Mouse (Mus musculus) neural tube, embryonic 13.5 days (tissue): ENCODE results near the gene Acss1. TPM values are rescaled to one million over a fixed set of nuclear protein-coding genes. Genes with fewer than 3 reads are reported as not detected.

Experiments
- ATAC-seq: fragments of 200-750 bp; cut with Nextera tagmentation; 2 replicates; pipeline ENCODE4 v1.8.0; 2017; ENCODE audit warnings: low read depth, mild to moderate bottlenecking, moderate TSS enrichment, moderate library complexity
- H3K27ac ChIP-seq: fragments of 300-500 bp; sonication (generic); replicated peaks from 2 replicates; pipeline ENCODE4 v1.5.1; 2015; ENCODE audit warnings: moderate library complexity, mild to moderate bottlenecking, inconsistent platforms
- H3K27me3 ChIP-seq: fragments of 300-500 bp; sonication (generic); 2 replicates; pipeline ENCODE4 v1.6.1; 2015; ENCODE audit warnings: mild to moderate bottlenecking, inconsistent platforms
- H3K36me3 ChIP-seq: fragments of 300-500 bp; sonication (generic); 2 replicates; pipeline ENCODE4 v1.6.1; 2015; ENCODE audit warnings: mild to moderate bottlenecking, inconsistent platforms
- H3K4me1 ChIP-seq: fragments of 300-500 bp; sonication (generic); replicated peaks from 2 replicates; pipeline ENCODE4 v1.6.1; 2015; ENCODE audit warnings: inconsistent platforms
- H3K4me2 ChIP-seq: fragments of 300-500 bp; sonication (generic); 2 replicates; pipeline ENCODE4 v1.6.1; 2015; ENCODE audit warnings: inconsistent platforms, mild to moderate bottlenecking, moderate library complexity
- H3K4me3 ChIP-seq: fragments of 300-500 bp; sonication (generic); 2 replicates; pipeline ENCODE4 v1.5.1; 2015; ENCODE audit warnings: mild to moderate bottlenecking, inconsistent platforms
- H3K9ac ChIP-seq: fragments of 300-500 bp; sonication (generic); 2 replicates; pipeline ENCODE4 v1.6.1; 2015; ENCODE audit warnings: moderate library complexity, mild to moderate bottlenecking, inconsistent platforms
- H3K9me3 ChIP-seq: fragments of 300-500 bp; sonication (generic); 2 replicates; pipeline ENCODE4 v1.6.1; 2016; ENCODE audit warnings: inconsistent platforms
- WGBS: fragments of 180-500 bp; shearing (Covaris S2); methylation state at CpG from one replicate; pipeline ENCODE4 v1.1.7; 2015; 5-methylcytosine and 5-hydroxymethylcytosine counted together
- polyA plus RNA-seq: library from polyadenylated mRNA; unstranded; fragments of >200 nt; fragmentation: Nextera tagmentation; extraction: Ambion mirVana; gene quantifications from 2 replicates; pipeline ENCODE4 v1.2.1, GENCODE M21; 2015

Acss1 gene
- polyA plus RNA-seq, result 17.7 and 18.4 TPM in 2 replicates

GRCm38 (mm10) chr2:150667820-150668766 is at the start of gene Acss1:
TSS of gene Acss1 (minus strand) at chr2:150668500.
- 2% methylated on average over 61 of the region's 61 CpGs for WGBS
- no peaks in the 10 kb centered on the region for H3K36me3 ChIP-seq
- H3K9me3 ChIP-seq, result no peaks in the 10 kb centered on the region
- peak within 1 kb of the TSS; percentile 60 for H3K4me3 ChIP-seq
- peak within 1 kb of the TSS; percentile 73 for H3K27ac ChIP-seq
- peak; percentile 83 for ATAC-seq
- H3K9ac ChIP-seq, result peak within 1 kb of the TSS; percentile 79
- peak within 1 kb of the TSS; percentile 83 for H3K4me2 ChIP-seq
- peaks cover 48% of the 10 kb centered on the region for H3K4me1 ChIP-seq
- peaks cover 23% of the 10 kb centered on the region for H3K27me3 ChIP-seq

GRCm38 (mm10) chr2:150712167-150712674 is 43.9 kb upstream of the Acss1 start:
- no peak for ATAC-seq
- H3K36me3 ChIP-seq, result no peaks in the 10 kb centered on the region
- H3K27me3 ChIP-seq, result no peaks in the 10 kb centered on the region
- no peaks in the 10 kb centered on the region for H3K4me1 ChIP-seq
- H3K27ac ChIP-seq, result no peak overlapping the region
- WGBS, result 80% methylated on average over 4 of the region's 4 CpGs
- H3K4me2 ChIP-seq, result no peak overlapping the region
- H3K9me3 ChIP-seq, result no peaks in the 10 kb centered on the region
- no peak overlapping the region for H3K9ac ChIP-seq
- H3K4me3 ChIP-seq, result no peak overlapping the region

- H3K4me2 ChIP-seq, result no peak overlapping the region
- 82% methylated on average over 6 of the region's 6 CpGs for WGBS
- H3K4me3 ChIP-seq, result no peak overlapping the region
- no peaks in the 10 kb centered on the region for H3K9me3 ChIP-seq
- no peaks in the 10 kb centered on the region for H3K36me3 ChIP-seq
- H3K9ac ChIP-seq, result no peak overlapping the region
- H3K4me1 ChIP-seq, result peaks cover 12% of the 10 kb centered on the region
- peaks cover 69% of the 10 kb centered on the region for H3K27me3 ChIP-seq
- no peak for ATAC-seq
- no peak overlapping the region for H3K27ac ChIP-seq
Measured at GRCm38 (mm10) chr2:150691481-150692170, 23.3 kb upstream of the Acss1 start.

- Histone ChIP-seq H3K4me3 (no peak overlapping the region), H3K4me2 (no peak overlapping the region), H3K4me1 (peaks cover 12% of the 10 kb centered on the region), H3K36me3 (no peaks in the 10 kb centered on the region), H3K9ac (no peak overlapping the region), H3K9me3 (no peaks in the 10 kb centered on the region), H3K27ac (no peak overlapping the region), H3K27me3 (peaks cover 83% of the 10 kb centered on the region)
- WGBS, result 14% methylated on average over 11 of the region's 11 CpGs
- no peak for ATAC-seq
Measured at GRCm38 (mm10) chr2:150690216-150690615, 21.9 kb upstream of the Acss1 start.

GRCm38 (mm10) chr2:150689223-150689800 is 21.0 kb upstream of the Acss1 start, which contains the start of gene Vsx1:
TSS of gene Vsx1 (minus strand) at chr2:150689360.
- Histone ChIP-seq H3K9ac (peak within 1 kb of the TSS; percentile 60), H3K36me3 (no peaks in the 10 kb centered on the region), H3K27ac (no peak within 1 kb of the TSS), H3K27me3 (peaks cover 91% of the 10 kb centered on the region), H3K4me2 (peak within 1 kb of the TSS; percentile 73), H3K4me1 (peaks cover 12% of the 10 kb centered on the region), H3K9me3 (no peaks in the 10 kb centered on the region), H3K4me3 (peak within 1 kb of the TSS; percentile 43)
- 44% methylated on average over 16 of the region's 16 CpGs for WGBS
- ATAC-seq, result peak; percentile 64

GRCm38 (mm10) chr2:150688541-150689186 is 20.4 kb upstream of the Acss1 start:
- Histone ChIP-seq H3K27ac (no peak overlapping the region), H3K36me3 (no peaks in the 10 kb centered on the region), H3K4me3 (peak overlapping the region; percentile 43), H3K9me3 (no peaks in the 10 kb centered on the region), H3K4me1 (peaks cover 12% of the 10 kb centered on the region), H3K27me3 (peaks cover 92% of the 10 kb centered on the region), H3K4me2 (peak overlapping the region; percentile 73), H3K9ac (peak overlapping the region; percentile 60)
- ATAC-seq, result peak; percentile 88
- WGBS, result 2% methylated on average over 44 of the region's 44 CpGs

GRCm38 (mm10) chr2:150687871-150688540 is 19.7 kb upstream of the Acss1 start:
- WGBS, result 4% methylated on average over 23 of the region's 23 CpGs
- no peak overlapping the region for H3K27ac ChIP-seq
- H3K4me2 ChIP-seq, result peak overlapping the region; percentile 73
- H3K9me3 ChIP-seq, result no peaks in the 10 kb centered on the region
- H3K9ac ChIP-seq, result peak overlapping the region; percentile 60
- H3K4me1 ChIP-seq, result peaks cover 12% of the 10 kb centered on the region
- no peak for ATAC-seq
- peaks cover 92% of the 10 kb centered on the region for H3K27me3 ChIP-seq
- H3K36me3 ChIP-seq, result no peaks in the 10 kb centered on the region
- H3K4me3 ChIP-seq, result peak overlapping the region; percentile 43

- no peaks in the 10 kb centered on the region for H3K36me3 ChIP-seq
- no peak overlapping the region for H3K4me3 ChIP-seq
- H3K4me2 ChIP-seq, result no peak overlapping the region
- no peaks in the 10 kb centered on the region for H3K9me3 ChIP-seq
- 89% methylated on average over 9 of the region's 9 CpGs for WGBS
- no peak overlapping the region for H3K9ac ChIP-seq
- no peak for ATAC-seq
- peaks cover 76% of the 10 kb centered on the region for H3K27me3 ChIP-seq
- no peak overlapping the region for H3K27ac ChIP-seq
- peaks cover 12% of the 10 kb centered on the region for H3K4me1 ChIP-seq
Measured at GRCm38 (mm10) chr2:150685389-150685788, 17.1 kb upstream of the Acss1 start.

- ATAC-seq, result no peak
- H3K4me2 ChIP-seq, result no peak overlapping the region
- WGBS, result 82% methylated on average over 12 of the region's 12 CpGs
- peaks cover 70% of the 10 kb centered on the region for H3K27me3 ChIP-seq
- H3K4me1 ChIP-seq, result peaks cover 12% of the 10 kb centered on the region
- H3K36me3 ChIP-seq, result no peaks in the 10 kb centered on the region
- H3K27ac ChIP-seq, result no peak overlapping the region
- no peaks in the 10 kb centered on the region for H3K9me3 ChIP-seq
- H3K4me3 ChIP-seq, result no peak overlapping the region
- H3K9ac ChIP-seq, result no peak overlapping the region
Measured at GRCm38 (mm10) chr2:150684451-150684850, 16.2 kb upstream of the Acss1 start.

GRCm38 (mm10) chr2:150681581-150681980 is 13.3 kb upstream of the Acss1 start:
- ATAC-seq, result no peak
- Histone ChIP-seq H3K9me3 (no peaks in the 10 kb centered on the region), H3K27ac (no peak overlapping the region), H3K9ac (no peak overlapping the region), H3K4me3 (no peak overlapping the region), H3K4me1 (no peaks in the 10 kb centered on the region), H3K4me2 (no peak overlapping the region), H3K27me3 (peaks cover 63% of the 10 kb centered on the region), H3K36me3 (no peaks in the 10 kb centered on the region)
- WGBS, result 70% methylated on average over 4 of the region's 4 CpGs

GRCm38 (mm10) chr2:150678392-150678791 is 10.1 kb upstream of the Acss1 start:
- H3K4me1 ChIP-seq, result no peaks in the 10 kb centered on the region
- peaks cover 45% of the 10 kb centered on the region for H3K27me3 ChIP-seq
- H3K36me3 ChIP-seq, result no peaks in the 10 kb centered on the region
- 2% methylated on average over 3 of the region's 3 CpGs for WGBS
- ATAC-seq, result no peak
- H3K9me3 ChIP-seq, result no peaks in the 10 kb centered on the region
- no peak overlapping the region for H3K4me2 ChIP-seq
- no peak overlapping the region for H3K9ac ChIP-seq
- no peak overlapping the region for H3K4me3 ChIP-seq
- H3K27ac ChIP-seq, result no peak overlapping the region
